Mouse (Mus musculus) embryonic facial prominence, embryonic 14.5 days (tissue): ENCODE results near the gene Cacng2. TPM values are rescaled to one million over a fixed set of nuclear protein-coding genes. Genes with fewer than 3 reads are reported as not detected.

Source experiments
- ATAC-seq: fragments of 200-750 bp; cut with Nextera tagmentation; 2 replicates; pipeline ENCODE4 v1.8.0; 2017; ENCODE audit warnings: low read depth, moderate number of reproducible peaks, moderate TSS enrichment
- DNase-seq: peaks from one replicate; pipeline ENCODE4 v3.0.0-alpha.2; 2015; ENCODE audit warnings: low spot score
- H3K27ac ChIP-seq: fragments of 300-500 bp; sonication (generic); replicated peaks from 2 replicates; pipeline ENCODE4 v1.5.1; 2014; ENCODE audit warnings: low read depth, mild to moderate bottlenecking, low read length, moderate library complexity
- H3K27me3 ChIP-seq: fragments of 300-500 bp; sonication (generic); replicated peaks from 2 replicates; pipeline ENCODE4 v1.6.1; 2014; ENCODE audit warnings: low read length; ENCODE audit not compliant: control insufficient read depth, insufficient read depth
- H3K36me3 ChIP-seq: fragments of 300-500 bp; sonication (generic); 2 replicates; pipeline ENCODE4 v1.6.1; 2014; ENCODE audit warnings: low read length, mixed read lengths; ENCODE audit not compliant: control insufficient read depth, insufficient read depth
- H3K4me1 ChIP-seq: fragments of 300-500 bp; sonication (generic); 2 replicates; pipeline ENCODE4 v1.6.1; 2014; ENCODE audit warnings: antibody characterized with exemption, low read length; ENCODE audit not compliant: control insufficient read depth, insufficient read depth
- H3K4me2 ChIP-seq: fragments of 300-500 bp; sonication (generic); 2 replicates; pipeline ENCODE4 v1.6.1; 2014; ENCODE audit warnings: low read depth, mild to moderate bottlenecking, low read length, moderate library complexity, mixed read lengths
- H3K4me3 ChIP-seq: fragments of 300-500 bp; sonication (generic); 2 replicates; pipeline ENCODE4 v1.5.1; 2014; ENCODE audit warnings: low read depth, mild to moderate bottlenecking, low read length
- H3K9ac ChIP-seq: fragments of 300-500 bp; sonication (generic); 2 replicates; pipeline ENCODE4 v1.6.1; 2014; ENCODE audit warnings: low read depth, mild to moderate bottlenecking, low read length, moderate library complexity, mixed read lengths
- H3K9me3 ChIP-seq: fragments of 300-500 bp; sonication (generic); 2 replicates; pipeline ENCODE4 v1.6.1; 2016; ENCODE audit warnings: low read length; ENCODE audit not compliant: control insufficient read depth
- WGBS: fragments of 180-500 bp; shearing (Covaris S2); extraction: QIAGEN DNeasy Blood & Tissue Kit; methylation state at CpG from one replicate; pipeline ENCODE4 v1.1.7; 2014; 5-methylcytosine and 5-hydroxymethylcytosine counted together
- polyA plus RNA-seq: library from polyadenylated mRNA; unstranded; fragments of >200 nt; fragmentation: Nextera tagmentation; extraction: Ambion mirVana; gene quantifications from 2 replicates; pipeline ENCODE4 v1.2.1, GENCODE M21; 2014

Cacng2 gene
- polyA plus RNA-seq, 1 experiment from 2014 or later = 0.13 TPM

GRCm38 (mm10) chr15:78116936-78117335, 2.9 kb downstream of the Cacng2 start:
- Histone ChIP-seq H3K9ac (no peak overlapping the region), H3K4me3 (no peak overlapping the region), H3K27ac (no peak overlapping the region), H3K27me3 (peaks cover 21% of the 10 kb centered on the region), H3K9me3 (no peaks in the 10 kb centered on the region), H3K4me2 (no peak overlapping the region), H3K36me3 (no peaks in the 10 kb centered on the region), H3K4me1 (0 out of 2 replicates have a peak, but pooled peaks cover 3% of the 10 kb centered on the region)
- no peak for ATAC-seq
- whole genome bisulfite sequencing = 81% methylated on average over 10 of the region's 10 CpGs
- no peak for DNase-seq

GRCm38 (mm10) chr15:78116244-78116643, 3.6 kb downstream of the Cacng2 start:
- Histone ChIP-seq H3K9me3 (no peaks in the 10 kb centered on the region), H3K4me1 (0 out of 2 replicates have a peak, but pooled peaks cover 3% of the 10 kb centered on the region), H3K4me2 (no peak overlapping the region), H3K36me3 (no peaks in the 10 kb centered on the region), H3K27me3 (peaks cover 21% of the 10 kb centered on the region), H3K27ac (no peak overlapping the region), H3K9ac (no peak overlapping the region), H3K4me3 (no peak overlapping the region)
- ATAC-seq (no peak), DNase-seq (no peak)
- 68% methylated on average over 10 of the region's 10 CpGs for WGBS

- no peak overlapping the region for H3K4me2 ChIP-seq
- WGBS = 59% methylated on average over 5 of the region's 5 CpGs
- no peaks in the 10 kb centered on the region for H3K36me3 ChIP-seq
- H3K9ac ChIP-seq = no peak overlapping the region
- no peak overlapping the region for H3K4me3 ChIP-seq
- no peaks in the 10 kb centered on the region for H3K4me1 ChIP-seq
- ATAC-seq (no peak), DNase-seq (no peak)
- H3K9me3 ChIP-seq = no peaks in the 10 kb centered on the region
- no peak overlapping the region for H3K27ac ChIP-seq
- no peaks in the 10 kb centered on the region for H3K27me3 ChIP-seq
Observed at GRCm38 (mm10) chr15:78099516-78099915, 20.3 kb downstream of the Cacng2 start.

DNA sequence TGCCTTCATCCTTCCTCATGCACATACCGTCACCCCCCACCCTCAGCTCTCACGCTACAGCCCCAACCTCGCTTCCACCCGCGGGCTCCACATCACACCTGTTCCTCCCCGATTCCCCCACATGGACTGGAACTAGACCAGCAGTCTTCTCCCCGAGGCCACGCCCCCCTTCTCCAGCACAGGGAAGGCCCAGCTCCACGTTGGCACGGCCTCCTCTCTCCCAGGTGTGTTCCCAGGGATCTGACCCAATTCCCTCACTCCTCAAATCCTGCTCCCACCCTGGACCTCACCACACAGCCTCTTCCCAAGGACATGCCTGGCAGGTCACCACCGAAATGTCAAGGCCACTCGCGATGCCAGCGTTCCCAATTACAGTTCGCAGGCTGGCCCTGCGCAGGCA, 23.8 kb downstream of the Cacng2 start:
- Histone ChIP-seq H3K4me1 (no peaks in the 10 kb centered on the region), H3K9me3 (no peaks in the 10 kb centered on the region), H3K4me2 (no peak overlapping the region), H3K4me3 (no peak overlapping the region), H3K9ac (no peak overlapping the region), H3K36me3 (no peaks in the 10 kb centered on the region), H3K27me3 (no peaks in the 10 kb centered on the region), H3K27ac (no peak overlapping the region)
- WGBS = 75% methylated on average over 16 of the region's 16 CpGs
- ATAC-seq (no peak), DNase-seq (no peak)

- no peaks in the 10 kb centered on the region for H3K36me3 ChIP-seq
- no peaks in the 10 kb centered on the region for H3K4me1 ChIP-seq
- H3K9me3 ChIP-seq = no peaks in the 10 kb centered on the region
- no peaks in the 10 kb centered on the region for H3K27me3 ChIP-seq
- no peak for ATAC-seq
- WGBS = 87% methylated on average over 5 of the region's 5 CpGs
- no peak overlapping the region for H3K27ac ChIP-seq
- no peak overlapping the region for H3K9ac ChIP-seq
- H3K4me3 ChIP-seq = no peak overlapping the region
- H3K4me2 ChIP-seq = no peak overlapping the region
- no peak for DNase-seq
Observed at GRCm38 (mm10) chr15:78093597-78093996, 26.2 kb downstream of the Cacng2 start.

- no peaks in the 10 kb centered on the region for H3K9me3 ChIP-seq
- no peak overlapping the region for H3K27ac ChIP-seq
- no peak overlapping the region for H3K4me3 ChIP-seq
- 69% methylated on average over 13 of the region's 13 CpGs for WGBS
- H3K9ac ChIP-seq = no peak overlapping the region
- ATAC-seq (0 out of 2 replicates have a peak, but pooled peaks have one; percentile 26), DNase-seq (peak; percentile 32)
- no peaks in the 10 kb centered on the region for H3K36me3 ChIP-seq
- H3K27me3 ChIP-seq = no peaks in the 10 kb centered on the region
- no peak overlapping the region for H3K4me2 ChIP-seq
- H3K4me1 ChIP-seq = no peaks in the 10 kb centered on the region
Observed at GRCm38 (mm10) chr15:78082841-78083572, 36.8 kb downstream of the Cacng2 start.

- H3K9ac ChIP-seq = no peak overlapping the region
- ATAC-seq = no peak
- H3K4me3 ChIP-seq = no peak overlapping the region
- H3K9me3 ChIP-seq = no peaks in the 10 kb centered on the region
- WGBS = 53% methylated on average over 8 of the region's 8 CpGs
- no peaks in the 10 kb centered on the region for H3K27me3 ChIP-seq
- no peak for DNase-seq
- H3K4me2 ChIP-seq = no peak overlapping the region
- no peaks in the 10 kb centered on the region for H3K36me3 ChIP-seq
- H3K4me1 ChIP-seq = no peaks in the 10 kb centered on the region
- no peak overlapping the region for H3K27ac ChIP-seq
Observed at GRCm38 (mm10) chr15:78082149-78082548, 37.7 kb downstream of the Cacng2 start.

- H3K27ac ChIP-seq = no peak overlapping the region
- no peak for ATAC-seq
- no peaks in the 10 kb centered on the region for H3K9me3 ChIP-seq
- no peak overlapping the region for H3K4me3 ChIP-seq
- no peak overlapping the region for H3K4me2 ChIP-seq
- WGBS = 84% methylated on average over 7 of the region's 7 CpGs
- H3K4me1 ChIP-seq = no peaks in the 10 kb centered on the region
- DNase-seq = no peak
- H3K9ac ChIP-seq = no peak overlapping the region
- H3K27me3 ChIP-seq = no peaks in the 10 kb centered on the region
- H3K36me3 ChIP-seq = no peaks in the 10 kb centered on the region
Observed at GRCm38 (mm10) chr15:78081384-78081783, 38.4 kb downstream of the Cacng2 start.

DNA sequence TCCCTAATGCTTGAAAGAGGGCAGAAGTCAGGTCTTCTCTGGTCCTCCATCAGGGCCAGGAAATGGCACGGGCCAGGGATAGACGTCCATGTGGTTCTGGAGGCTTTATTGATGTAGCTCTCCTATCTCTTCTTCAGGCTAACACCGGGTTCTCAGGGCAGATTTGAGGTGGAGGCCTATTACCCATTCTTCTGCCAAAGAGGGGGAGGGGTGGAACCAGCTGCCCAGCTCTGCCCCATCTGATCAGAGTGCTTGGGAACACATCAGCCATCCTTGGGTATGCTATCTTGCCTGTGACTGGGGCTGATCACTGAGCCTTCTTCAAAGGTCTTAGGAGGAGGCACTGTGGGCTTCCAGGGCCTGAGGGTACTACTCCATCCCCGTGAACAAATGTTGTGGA, 39.5 kb downstream of the Cacng2 start:
- no peak for ATAC-seq
- Histone ChIP-seq H3K27me3 (no peaks in the 10 kb centered on the region), H3K4me2 (no peak overlapping the region), H3K4me3 (no peak overlapping the region), H3K4me1 (no peaks in the 10 kb centered on the region), H3K9ac (no peak overlapping the region), H3K9me3 (no peaks in the 10 kb centered on the region), H3K27ac (no peak overlapping the region), H3K36me3 (no peaks in the 10 kb centered on the region)
- DNase-seq = no peak
- 79% methylated on average over 4 of the region's 4 CpGs for WGBS
